Mouse (Mus musculus) small intestine, adult 2 months (tissue): ENCODE data around the gene Nudt16l1.

Experiments
- CTCF ChIP-seq: fragments of 200-500 bp; IDR thresholded peaks from 2 replicates; pipeline ENCODE4 v1.5.1; 2012; ENCODE audit warnings: low read depth, mild to moderate bottlenecking, control low read depth, inconsistent platforms, low read length, moderate library complexity, mixed read lengths; ENCODE audit not compliant: insufficient replicate concordance, insufficient read length; ENCODE audit errors: extremely low read depth
- POLR2A ChIP-seq: fragments of 200-500 bp; IDR thresholded peaks from 2 replicates; pipeline ENCODE4 v1.6.1; 2012; ENCODE audit warnings: low read depth, mild to moderate bottlenecking, control low read depth, inconsistent platforms, low read length, moderate library complexity

DNA sequence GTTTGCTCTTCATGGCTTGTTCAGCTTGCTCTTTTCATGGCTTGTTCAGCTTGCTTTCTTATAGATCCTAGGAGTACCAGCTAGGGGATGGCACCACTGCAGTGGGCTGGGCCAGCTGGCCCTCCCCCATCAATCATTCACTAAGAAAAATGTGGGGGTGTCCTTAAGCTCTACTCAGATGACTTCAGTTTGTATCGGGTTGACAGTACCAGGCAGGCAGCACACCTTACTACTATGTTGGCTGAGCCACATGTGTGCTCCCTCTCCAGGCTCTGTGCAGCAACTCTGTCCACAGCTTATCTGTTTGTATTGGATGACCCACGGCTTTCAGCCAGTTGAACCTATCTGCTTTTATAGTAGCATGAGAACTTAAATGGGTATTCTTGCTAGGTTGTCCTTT is 10.1 kb upstream of the Nudt16l1 start:
- TF ChIP-seq CTCF (no peak), POLR2A (no peak)
